Mouse (Mus musculus): ENCODE measurements around the gene Plekhj1. TPM values are rescaled to one million over a fixed set of nuclear protein-coding genes. Genes with fewer than 3 reads are reported as not detected.
A peak's percentile ranks its signal among the peaks of the same experiment; 100 is the strongest.
"Not testable (repeated sequence)": the region's sequence is repeated elsewhere in the genome, so short reads cannot be mapped to it uniquely, and the experiment has no call there.

Plekhj1 gene
- polyA plus RNA-seq, 1 experiment from 2014 or later: 75.4 TPM

GRCm38 (mm10) chr10:80831136-80831535 is 32.7 kb upstream of the Plekhj1 start:
- Histone ChIP-seq H3K9me3 (ENCODE audit: control insufficient read depth, low read length) (0 out of 2 replicates have a peak, but pooled peaks cover 6% of the 10 kb centered on the region), H3K36me3 (ENCODE audit: control insufficient read depth, insufficient read depth, low read length) (peaks cover 30% of the 10 kb centered on the region), H3K4me3 (ENCODE audit: control insufficient read depth in 1 of 2, insufficient read depth in 1 of 2, low read depth in 1 of 2, low read length in 2 of 2) (no peak overlapping the region), H3K4me1 (ENCODE audit: control insufficient read depth in 2 of 2, insufficient read depth in 2 of 2, low read length in 2 of 2) (peaks cover 7 to 29% of the 10 kb centered on the region in 2 experiments; a peak in 3 of 4 replicates), H3K27me3 (ENCODE audit: control insufficient read depth, insufficient read depth, low read length) (peaks cover 30% of the 10 kb centered on the region), H3K27ac (replicated peaks in 1 of 2; ENCODE audit: control insufficient read depth in 1 of 2, insufficient read depth in 1 of 2, low read depth in 2 of 2, low read length in 2 of 2) (no peak overlapping the region), H3K4me2 (ENCODE audit: low read length) (no peak overlapping the region), H3K9ac (ENCODE audit: low read length) (no peak overlapping the region)
- ATAC-seq (ENCODE audit: insufficient number of reproducible peaks, insufficient read depth, low FRiP score, low read depth): no peak
- WGBS: 9% methylated on average over 9 of the region's 9 CpGs

- H3K27ac ChIP-seq (replicated peaks in 1 of 2; ENCODE audit: control insufficient read depth in 1 of 2, insufficient read depth in 1 of 2, low read depth in 2 of 2, low read length in 2 of 2): no peak overlapping the region
- no peak overlapping the region for H3K4me2 ChIP-seq (ENCODE audit: low read length)
- no peak overlapping the region for H3K4me3 ChIP-seq (ENCODE audit: control insufficient read depth in 1 of 2, insufficient read depth in 1 of 2, low read depth in 1 of 2, low read length in 2 of 2)
- peaks cover 15% of the 10 kb centered on the region for H3K27me3 ChIP-seq (ENCODE audit: control insufficient read depth, insufficient read depth, low read length)
- no peak for ATAC-seq (ENCODE audit: insufficient number of reproducible peaks, insufficient read depth, low FRiP score, low read depth)
- H3K9ac ChIP-seq (ENCODE audit: low read length): no peak overlapping the region
- WGBS: 35% methylated on average over 1 of the region's 1 CpGs
- peaks cover 30% of the 10 kb centered on the region for H3K36me3 ChIP-seq (ENCODE audit: control insufficient read depth, insufficient read depth, low read length)
- 0 out of 2 replicates have a peak, but pooled peaks cover 3% of the 10 kb centered on the region for H3K9me3 ChIP-seq (ENCODE audit: control insufficient read depth, low read length)
- peaks cover 4 to 26% of the 10 kb centered on the region in 2 experiments; a peak in 3 of 4 replicates for H3K4me1 ChIP-seq (ENCODE audit: control insufficient read depth in 2 of 2, insufficient read depth in 2 of 2, low read length in 2 of 2)
Observed at GRCm38 (mm10) chr10:80829359-80830278, 31.2 kb upstream of the Plekhj1 start.

- H3K27me3 ChIP-seq (ENCODE audit: control insufficient read depth, insufficient read depth, low read length); H3K27ac ChIP-seq (replicated peaks in 1 of 2; ENCODE audit: control insufficient read depth in 1 of 2, insufficient read depth in 1 of 2, low read depth in 2 of 2, low read length in 2 of 2); H3K9ac ChIP-seq (ENCODE audit: low read length); ATAC-seq (ENCODE audit: insufficient number of reproducible peaks, insufficient read depth, low FRiP score, low read depth); H3K9me3 ChIP-seq (ENCODE audit: control insufficient read depth, low read length); H3K4me3 ChIP-seq (ENCODE audit: control insufficient read depth in 1 of 2, insufficient read depth in 1 of 2, low read depth in 1 of 2, low read length in 2 of 2): not testable (repeated sequence)
- Histone ChIP-seq H3K36me3 (ENCODE audit: control insufficient read depth, insufficient read depth, low read length) (peaks cover 30% of the 10 kb centered on the region), H3K4me1 (ENCODE audit: control insufficient read depth in 2 of 2, insufficient read depth in 2 of 2, low read length in 2 of 2) (peaks cover 4 to 26% of the 10 kb centered on the region in 2 experiments; a peak in 3 of 4 replicates), H3K4me2 (ENCODE audit: low read length) (peak overlapping the region; percentile 99)
- 83% methylated on average over 7 of the region's 9 CpGs for WGBS
Observed at GRCm38 (mm10) chr10:80828587-80828986, 30.2 kb upstream of the Plekhj1 start.

- WGBS: 70% methylated on average over 10 of the region's 10 CpGs
- no peaks in the 10 kb centered on the region for H3K27me3 ChIP-seq (ENCODE audit: control insufficient read depth, insufficient read depth, low read length)
- peak overlapping the region; percentile 99 for H3K4me2 ChIP-seq (ENCODE audit: low read length)
- no peaks in the 10 kb centered on the region for H3K9me3 ChIP-seq (ENCODE audit: control insufficient read depth, low read length)
- H3K4me3 ChIP-seq (ENCODE audit: control insufficient read depth in 1 of 2, insufficient read depth in 1 of 2, low read depth in 1 of 2, low read length in 2 of 2): peak overlapping the region; percentile 65 to 92
- H3K36me3 ChIP-seq (ENCODE audit: control insufficient read depth, insufficient read depth, low read length): peaks cover 30% of the 10 kb centered on the region
- H3K27ac ChIP-seq (replicated peaks in 1 of 2; ENCODE audit: control insufficient read depth in 1 of 2, insufficient read depth in 1 of 2, low read depth in 2 of 2, low read length in 2 of 2): no peak overlapping the region
- H3K9ac ChIP-seq (ENCODE audit: low read length): peak overlapping the region; percentile 89
- no peak for ATAC-seq (ENCODE audit: insufficient number of reproducible peaks, insufficient read depth, low FRiP score, low read depth)
- peaks cover 4 to 26% of the 10 kb centered on the region in 2 experiments; a peak in 3 of 4 replicates for H3K4me1 ChIP-seq (ENCODE audit: control insufficient read depth in 2 of 2, insufficient read depth in 2 of 2, low read length in 2 of 2)
Observed at GRCm38 (mm10) chr10:80827870-80828420, 29.5 kb upstream of the Plekhj1 start.

- H3K4me1 ChIP-seq (ENCODE audit: control insufficient read depth in 2 of 2, insufficient read depth in 2 of 2, low read length in 2 of 2): peaks cover 4 to 26% of the 10 kb centered on the region in 2 experiments; a peak in 3 of 4 replicates
Observed at GRCm38 (mm10) chr10:80827063-80827869, 28.8 kb upstream of the Plekhj1 start.

GRCm38 (mm10) chr10:80826151-80827062 is 28.0 kb upstream of the Plekhj1 start, which contains the start of gene Oaz1:
Gene Oaz1 (plus strand): TSS chr10:80826656.
- ATAC-seq (ENCODE audit: insufficient number of reproducible peaks, insufficient read depth, low FRiP score, low read depth): peak; percentile 97
- peaks cover 30% of the 10 kb centered on the region for H3K36me3 ChIP-seq (ENCODE audit: control insufficient read depth, insufficient read depth, low read length)
- peak within 1 kb of the TSS; percentile 65 to 92 for H3K4me3 ChIP-seq (ENCODE audit: control insufficient read depth in 1 of 2, insufficient read depth in 1 of 2, low read depth in 1 of 2, low read length in 2 of 2)
- no peaks in the 10 kb centered on the region for H3K27me3 ChIP-seq (ENCODE audit: control insufficient read depth, insufficient read depth, low read length)
- H3K9ac ChIP-seq (ENCODE audit: low read length): peak within 1 kb of the TSS; percentile 89
- peak within 1 kb of the TSS; percentile 99 for H3K4me2 ChIP-seq (ENCODE audit: low read length)
- WGBS: under 1% methylated on average over 77 of the region's 82 CpGs
- no peaks in the 10 kb centered on the region for H3K9me3 ChIP-seq (ENCODE audit: control insufficient read depth, low read length)
- peaks cover 4 to 26% of the 10 kb centered on the region in 2 experiments; a peak in 3 of 4 replicates for H3K4me1 ChIP-seq (ENCODE audit: control insufficient read depth in 2 of 2, insufficient read depth in 2 of 2, low read length in 2 of 2)
- peak within 1 kb of the TSS; percentile 89 to 94 for H3K27ac ChIP-seq (replicated peaks in 1 of 2; ENCODE audit: control insufficient read depth in 1 of 2, insufficient read depth in 1 of 2, low read depth in 2 of 2, low read length in 2 of 2)

More at GRCm38 (mm10) chr10:80827063-80827869, 28.8 kb upstream of the Plekhj1 start:
- 6% methylated on average over 29 of the region's 29 CpGs for WGBS
- no peak for ATAC-seq (ENCODE audit: insufficient number of reproducible peaks, insufficient read depth, low FRiP score, low read depth)
- H3K9me3 ChIP-seq (ENCODE audit: control insufficient read depth, low read length): no peaks in the 10 kb centered on the region
- H3K4me2 ChIP-seq (ENCODE audit: low read length): peak overlapping the region; percentile 99
- peak overlapping the region; percentile 89 for H3K9ac ChIP-seq (ENCODE audit: low read length)
- H3K4me3 ChIP-seq (ENCODE audit: control insufficient read depth in 1 of 2, insufficient read depth in 1 of 2, low read depth in 1 of 2, low read length in 2 of 2): peak overlapping the region; percentile 65 to 92
- H3K36me3 ChIP-seq (ENCODE audit: control insufficient read depth, insufficient read depth, low read length): peaks cover 30% of the 10 kb centered on the region
- H3K27me3 ChIP-seq (ENCODE audit: control insufficient read depth, insufficient read depth, low read length): no peaks in the 10 kb centered on the region
- H3K27ac ChIP-seq (replicated peaks in 1 of 2; ENCODE audit: control insufficient read depth in 1 of 2, insufficient read depth in 1 of 2, low read depth in 2 of 2, low read length in 2 of 2): peak overlapping the region; percentile 24 to 89; a peak in 2 of 4 replicates

Data from heart, embryonic 14.5 days (tissue).